Mouse (Mus musculus) ovary, adult 10 weeks (tissue): Measurements from ENCODE around the gene Tuba3a. TPM values are rescaled to one million over a fixed set of nuclear protein-coding genes. Genes with fewer than 3 reads are reported as not detected.

ENCODE experiments used
- polyA plus RNA-seq: library from polyadenylated mRNA; stranded (reverse); fragments of 350-450 nt; fragmentation: Illumina TruSeq; extraction: RNeasy Lipid Tissue Mini Kit (QIAGEN cat#74804); gene quantifications from one replicate; pipeline ENCODE4 v1.2.3, GENCODE M21; 2014

Gene Tuba3a
- not detected for polyA plus RNA-seq

GRCm38 (mm10) chr6:125285890-125286289 is at the start of gene Tuba3a:
Gene Tuba3a (minus strand): TSS chr6:125286042.

GRCm38 (mm10) chr6:125320323-125320722 is 34.5 kb upstream of the Tuba3a start, which contains the start of gene Scnn1a:
Gene Scnn1a (plus strand): TSS chr6:125320659.

GRCm38 (mm10) chr6:125313546-125314230 is 27.8 kb upstream of the Tuba3a start, which contains the start of gene Ltbr:
Gene Ltbr (minus strand): TSS chr6:125313885.

GRCm38 (mm10) chr6:125236782-125237181 is 49.1 kb downstream of the Tuba3a start, which contains the start of gene Cd27:
Gene Cd27 (minus strand): TSS chr6:125237010.

GRCm38 (mm10) chr6:125231117-125232044 is 54.5 kb downstream of the Tuba3a start, which contains the start of gene Tapbpl:
Gene Tapbpl (minus strand): TSS chr6:125231860.

Other genes starting within 250 kb of the Tuba3a start
- 13.0 TPM for gene Ing4, start 246.3 kb downstream of the Tuba3a start, polyA plus RNA-seq
- gene Acrbp, start 236.4 kb downstream of the Tuba3a start, polyA plus RNA-seq, result not detected
- gene Lpar5, start 218.1 kb downstream of the Tuba3a start, polyA plus RNA-seq, result not detected
- 122 TPM for gene Chd4, start 190.1 kb downstream of the Tuba3a start, polyA plus RNA-seq
- 1.2 TPM for gene Nop2, start 154.1 kb downstream of the Tuba3a start, polyA plus RNA-seq
- 1.1 TPM for gene Iffo1, start 140.8 kb downstream of the Tuba3a start, polyA plus RNA-seq
- 54.6 TPM for gene Gapdh, start 119.6 kb downstream of the Tuba3a start, polyA plus RNA-seq
- gene Ncapd2, start 94.3 kb downstream of the Tuba3a start, polyA plus RNA-seq, result 8.7 TPM
- gene Mrpl51, start 94.2 kb downstream of the Tuba3a start, polyA plus RNA-seq, result 83.0 TPM
- gene Vamp1, start 70.5 kb downstream of the Tuba3a start, polyA plus RNA-seq, result 5.1 TPM
- 3.6 TPM for gene Tapbpl, start 54.2 kb downstream of the Tuba3a start, polyA plus RNA-seq
- not detected for gene Cd27, start 49.0 kb downstream of the Tuba3a start, polyA plus RNA-seq
- 0.71 TPM for gene Ltbr, start 27.8 kb upstream of the Tuba3a start, polyA plus RNA-seq
- gene Scnn1a, start 34.6 kb upstream of the Tuba3a start, polyA plus RNA-seq, result 0.20 TPM
- 5.1 TPM for gene Tnfrsf1a, start 63.3 kb upstream of the Tuba3a start, polyA plus RNA-seq
- gene Plekhg6, start 94.8 kb upstream of the Tuba3a start, polyA plus RNA-seq, result not detected
- gene Cd9, start 208.7 kb upstream of the Tuba3a start, polyA plus RNA-seq, result 156 TPM